Mouse (Mus musculus): ENCODE results near the gene Rsph9. TPM values are rescaled to one million over a fixed set of nuclear protein-coding genes. Genes with fewer than 3 reads are reported as not detected.

Rsph9 gene
- polyA plus RNA-seq (2014; fragmentation: Illumina TruSeq; extraction: RNeasy Lipid Tissue Mini Kit (QIAGEN cat#74804); ENCODE audit: low read depth, low replicate concordance) = 2.5 TPM

DNA sequence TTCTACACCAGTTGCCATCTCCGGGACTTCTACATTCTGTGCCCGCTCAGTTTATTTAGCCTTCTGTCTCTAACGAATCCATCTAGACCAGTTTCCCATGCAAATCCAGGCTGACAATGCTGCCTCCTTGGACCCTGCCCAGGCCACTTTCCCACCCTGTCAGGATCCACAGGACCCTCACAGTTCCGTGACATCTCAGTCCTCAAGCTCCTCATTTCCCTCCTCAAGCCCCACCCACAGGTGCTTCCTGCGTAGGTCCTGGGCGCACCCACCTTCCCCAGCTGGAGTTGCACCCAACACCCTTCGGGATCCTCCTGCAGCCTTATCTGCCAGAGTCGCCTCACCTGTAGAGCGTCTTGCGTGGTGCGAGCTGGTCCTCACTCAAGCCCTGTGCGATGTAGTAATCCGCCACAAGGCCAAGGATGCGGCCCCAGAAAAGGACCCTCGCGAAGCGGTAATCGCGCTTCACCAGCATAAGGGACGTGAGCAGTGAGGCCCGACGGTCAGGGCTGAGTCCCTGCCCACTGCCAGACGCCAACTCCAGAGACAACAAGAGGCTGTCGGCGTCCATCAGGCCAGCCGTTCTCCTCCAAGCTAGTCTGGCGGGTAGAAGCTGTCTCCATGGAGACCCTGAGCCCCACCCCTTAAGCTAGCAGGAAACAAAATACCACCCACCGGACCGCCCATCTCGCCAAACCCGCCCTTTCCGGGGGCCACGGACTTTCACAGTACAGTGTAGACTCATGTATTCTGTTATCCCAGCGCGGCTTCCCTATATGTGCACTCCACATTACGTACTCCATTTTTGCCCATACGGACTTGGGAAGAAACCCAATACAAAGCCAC lies at the start of gene Rsph9:
Gene Rsph9 (minus strand): TSS at position 639 of the 846 bp plus-strand sequence.

DNA sequence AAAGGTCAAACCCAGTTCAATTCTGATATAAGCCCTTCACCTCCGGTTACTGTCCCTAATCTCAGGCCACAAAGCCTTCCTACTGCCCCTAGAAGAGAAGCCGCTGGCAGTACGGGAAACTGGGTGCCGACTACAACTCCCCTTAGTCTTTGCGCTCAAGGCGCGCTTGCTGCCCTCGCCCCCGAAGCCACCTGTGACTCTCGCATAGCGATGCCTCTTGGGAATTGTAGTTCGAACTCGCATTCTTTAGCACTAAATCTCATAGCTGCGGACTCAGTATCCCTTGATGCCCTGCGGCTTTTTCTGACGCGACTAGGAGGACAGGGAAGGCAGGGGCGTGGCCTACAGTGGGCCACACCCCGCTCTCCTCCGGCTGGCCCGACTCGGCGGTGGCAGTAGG lies 16.7 kb upstream of the Rsph9 start, which contains the start of gene Gtpbp2:
Gene Gtpbp2 (plus strand): TSS at position 347 of the 400 bp plus-strand sequence.

DNA sequence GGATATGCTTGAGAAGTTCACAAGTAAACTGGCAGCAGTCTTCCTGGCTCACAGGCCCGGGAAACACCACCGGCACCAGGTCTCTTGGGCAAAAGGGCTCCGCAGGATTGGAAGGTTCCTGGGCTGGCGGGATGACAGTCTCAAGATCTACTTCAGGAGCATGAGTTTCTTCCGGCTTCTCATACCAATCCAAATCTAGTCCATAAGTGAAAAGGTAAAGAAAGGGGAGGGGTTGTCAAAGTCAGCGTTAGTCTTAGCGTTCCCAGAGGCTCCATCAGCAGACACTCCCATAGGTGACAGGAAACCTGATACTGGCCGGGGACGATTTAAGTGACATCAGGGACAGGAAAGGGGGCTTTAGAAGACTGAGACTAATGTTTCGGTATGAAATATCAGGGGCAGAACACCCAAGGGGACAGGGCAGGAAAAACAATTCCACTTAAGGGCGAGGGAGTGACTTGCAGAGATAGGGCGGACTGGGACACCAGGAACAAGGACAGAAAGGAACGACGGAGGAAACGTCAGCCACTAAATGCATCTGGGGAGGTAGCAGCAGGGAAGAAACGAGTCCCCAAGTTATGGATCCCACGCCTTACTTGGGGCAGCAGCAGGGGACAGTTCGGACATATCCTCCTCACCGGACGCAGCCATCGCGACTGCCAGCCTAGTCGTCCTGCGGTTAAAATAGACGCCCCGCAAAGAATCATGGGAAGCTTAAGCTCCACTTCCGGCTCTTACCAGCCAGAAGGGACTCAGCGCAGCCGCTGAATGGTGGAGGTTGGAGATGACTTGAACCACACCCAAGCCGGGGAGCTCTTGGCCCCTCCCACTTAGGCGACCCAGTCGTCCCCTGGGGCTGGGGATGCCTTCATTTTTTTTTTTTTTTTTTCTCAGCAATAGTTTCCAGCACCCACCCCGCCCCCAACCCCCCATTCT lies 9.1 kb upstream of the Rsph9 start, which contains the start of gene Mad2l1bp:
Gene Mad2l1bp (minus strand): TSS at position 707 of the 936 bp plus-strand sequence.

DNA sequence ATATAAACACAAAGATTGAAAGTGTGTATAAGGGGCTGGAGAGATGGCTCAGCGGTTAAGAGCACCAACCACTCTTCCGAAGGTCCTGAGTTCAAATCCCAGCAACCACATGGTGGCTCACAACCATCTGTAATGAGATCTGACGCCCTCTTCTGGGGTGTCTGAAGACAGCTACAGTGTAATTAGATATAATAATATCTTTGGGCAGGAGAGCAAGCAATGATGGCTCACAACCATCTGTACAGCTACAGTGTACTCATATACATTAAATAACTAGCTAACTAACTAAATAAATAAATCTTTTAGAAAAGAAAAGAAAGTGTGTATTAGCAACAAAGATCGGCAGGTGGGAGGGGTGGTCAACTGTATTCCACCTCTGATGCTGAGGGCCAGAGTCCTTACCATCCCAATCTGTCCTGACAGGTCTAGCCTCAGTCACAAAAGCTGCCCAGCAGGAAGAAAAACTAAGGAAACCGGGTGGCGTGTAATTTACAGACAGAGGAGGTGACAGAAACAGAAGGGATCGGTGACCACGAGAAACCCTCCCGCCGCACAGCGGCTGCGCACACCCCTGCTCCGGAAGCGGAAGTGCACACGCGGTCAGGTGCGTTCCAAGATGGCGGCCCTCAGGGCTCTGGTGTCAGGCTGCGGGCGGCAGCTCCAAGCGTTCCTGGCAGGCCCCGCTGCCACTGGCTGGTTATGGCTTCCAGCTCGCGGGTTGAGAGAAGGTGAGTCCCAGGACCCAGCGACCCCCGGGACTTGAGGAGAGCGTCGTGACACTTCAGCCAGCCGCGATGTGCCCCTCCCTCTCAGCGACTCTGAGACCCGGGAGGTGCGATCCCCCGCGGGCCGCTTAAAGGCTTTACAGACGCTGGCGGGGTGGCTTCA lies 33.4 kb downstream of the Rsph9 start, which contains the start of gene Mrps18a:
Gene Mrps18a (plus strand): TSS at position 585 of the 888 bp plus-strand sequence.

Other genes with a start within 250 kb of the Rsph9 start
- gene Vegfa, start 111.8 kb downstream of the Rsph9 start, polyA plus RNA-seq (2014; fragmentation: Illumina TruSeq; extraction: RNeasy Lipid Tissue Mini Kit (QIAGEN cat#74804); ENCODE audit: low read depth, low replicate concordance) = 57.9 TPM
- gene Mrps18a, start 33.2 kb downstream of the Rsph9 start, polyA plus RNA-seq (2014; fragmentation: Illumina TruSeq; extraction: RNeasy Lipid Tissue Mini Kit (QIAGEN cat#74804); ENCODE audit: low read depth, low replicate concordance) = 25.4 TPM
- 1.2 TPM for gene Mad2l1bp, start 9.3 kb upstream of the Rsph9 start, polyA plus RNA-seq (2014; fragmentation: Illumina TruSeq; extraction: RNeasy Lipid Tissue Mini Kit (QIAGEN cat#74804); ENCODE audit: low read depth, low replicate concordance)
- 2.3 TPM for gene Gtpbp2, start 16.8 kb upstream of the Rsph9 start, polyA plus RNA-seq (2014; fragmentation: Illumina TruSeq; extraction: RNeasy Lipid Tissue Mini Kit (QIAGEN cat#74804); ENCODE audit: low read depth, low replicate concordance)
- 5.7 TPM for gene Polh, start 58.4 kb upstream of the Rsph9 start, polyA plus RNA-seq (2014; fragmentation: Illumina TruSeq; extraction: RNeasy Lipid Tissue Mini Kit (QIAGEN cat#74804); ENCODE audit: low read depth, low replicate concordance)
- 14.3 TPM for gene Xpo5, start 58.6 kb upstream of the Rsph9 start, polyA plus RNA-seq (2014; fragmentation: Illumina TruSeq; extraction: RNeasy Lipid Tissue Mini Kit (QIAGEN cat#74804); ENCODE audit: low read depth, low replicate concordance)
- 4.5 TPM for gene Polr1c, start 103.8 kb upstream of the Rsph9 start, polyA plus RNA-seq (2014; fragmentation: Illumina TruSeq; extraction: RNeasy Lipid Tissue Mini Kit (QIAGEN cat#74804); ENCODE audit: low read depth, low replicate concordance)
- gene Yipf3, start 103.9 kb upstream of the Rsph9 start, polyA plus RNA-seq (2014; fragmentation: Illumina TruSeq; extraction: RNeasy Lipid Tissue Mini Kit (QIAGEN cat#74804); ENCODE audit: low read depth, low replicate concordance) = 1.7 TPM
- not detected for gene Lrrc73, start 109.3 kb upstream of the Rsph9 start, polyA plus RNA-seq (2014; fragmentation: Illumina TruSeq; extraction: RNeasy Lipid Tissue Mini Kit (QIAGEN cat#74804); ENCODE audit: low read depth, low replicate concordance)
- gene Tjap1, start 138.8 kb upstream of the Rsph9 start, polyA plus RNA-seq (2014; fragmentation: Illumina TruSeq; extraction: RNeasy Lipid Tissue Mini Kit (QIAGEN cat#74804); ENCODE audit: low read depth, low replicate concordance) = not detected
- gene Dlk2, start 153.2 kb upstream of the Rsph9 start, polyA plus RNA-seq (2014; fragmentation: Illumina TruSeq; extraction: RNeasy Lipid Tissue Mini Kit (QIAGEN cat#74804); ENCODE audit: low read depth, low replicate concordance) = not detected
- gene Abcc10, start 184.1 kb upstream of the Rsph9 start, polyA plus RNA-seq (2014; fragmentation: Illumina TruSeq; extraction: RNeasy Lipid Tissue Mini Kit (QIAGEN cat#74804); ENCODE audit: low read depth, low replicate concordance) = 0.36 TPM
- gene Zfp318, start 239.5 kb upstream of the Rsph9 start, polyA plus RNA-seq (2014; fragmentation: Illumina TruSeq; extraction: RNeasy Lipid Tissue Mini Kit (QIAGEN cat#74804); ENCODE audit: low read depth, low replicate concordance) = 54.2 TPM

All from kidney, adult 10 weeks (tissue).